Mouse (Mus musculus) mouse embryonic stem cell (cell line): Measurements from ENCODE around the gene Cyb561d1.

Experiments
- in situ Hi-C, 2 experiments: fragments of 300-500 bp; cut with MboI; formaldehyde crosslinking; loops; 1 replicate in 1 of 2; 3 replicates in 1 of 2; pipeline ENCODE4 v1.14.3; 2019 to 2020; ENCODE audit warnings: low sequenced_read_pairs in 2 of 2, low pct_unique_long_range_greater_than_20kb in 1 of 2, mixed read lengths in 1 of 2; ENCODE audit not compliant: unreplicated experiment in 1 of 2

Cyb561d1 gene

GRCm38 (mm10) chr3:108180514-108180913 is 20.5 kb downstream of the Cyb561d1 start:
- in situ Hi-C loops = no loop called here

DNA sequence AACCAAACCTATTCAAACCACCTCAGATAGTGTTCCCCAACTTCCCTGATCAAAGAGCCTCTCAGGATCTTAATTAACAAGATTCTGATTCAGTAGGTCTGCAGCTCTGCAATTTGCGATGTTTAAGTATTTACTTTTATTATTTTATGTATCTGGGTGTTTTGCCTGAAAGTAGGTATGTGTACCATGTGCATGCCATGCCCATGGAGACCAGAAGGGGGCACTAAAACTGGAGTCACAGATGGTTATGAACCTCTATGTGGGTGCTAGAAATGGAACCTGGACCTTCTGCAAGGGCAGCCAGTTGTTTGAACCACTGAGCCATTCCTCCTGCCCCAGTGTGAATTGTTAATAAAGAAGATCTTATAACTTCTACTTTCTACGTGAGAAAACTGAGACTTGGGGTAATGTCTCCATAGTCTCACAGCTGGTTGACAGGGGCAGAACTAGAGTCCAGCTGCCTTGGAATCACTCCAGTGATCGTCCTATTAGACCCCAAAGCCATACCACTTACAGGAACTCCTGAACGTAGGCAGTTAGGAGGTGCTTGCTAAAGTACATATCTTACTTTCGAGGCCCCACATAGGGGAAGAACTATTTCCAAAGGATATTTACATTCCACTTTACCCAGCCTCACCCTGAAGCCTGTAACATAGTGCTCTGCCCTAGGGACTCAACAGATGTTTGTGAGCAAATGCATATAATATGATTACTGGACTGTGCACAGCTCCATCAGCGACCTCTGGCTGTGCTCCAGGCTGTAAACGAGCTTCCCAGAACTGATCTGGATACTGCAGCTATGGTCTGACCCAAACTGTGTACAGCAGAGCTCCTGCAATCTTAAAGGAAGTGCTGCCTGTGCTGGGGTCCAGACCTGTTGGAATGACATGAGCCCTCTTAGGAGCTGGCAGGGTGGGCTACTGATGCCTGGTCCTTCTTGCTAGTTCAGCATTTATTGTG is 22.0 kb downstream of the Cyb561d1 start:
- in situ Hi-C loops = no loop called here

- in situ Hi-C loops = no loop called here
These were observed 26.1 kb downstream of the Cyb561d1 start for GRCm38 (mm10) chr3:108174672-108175531.

DNA sequence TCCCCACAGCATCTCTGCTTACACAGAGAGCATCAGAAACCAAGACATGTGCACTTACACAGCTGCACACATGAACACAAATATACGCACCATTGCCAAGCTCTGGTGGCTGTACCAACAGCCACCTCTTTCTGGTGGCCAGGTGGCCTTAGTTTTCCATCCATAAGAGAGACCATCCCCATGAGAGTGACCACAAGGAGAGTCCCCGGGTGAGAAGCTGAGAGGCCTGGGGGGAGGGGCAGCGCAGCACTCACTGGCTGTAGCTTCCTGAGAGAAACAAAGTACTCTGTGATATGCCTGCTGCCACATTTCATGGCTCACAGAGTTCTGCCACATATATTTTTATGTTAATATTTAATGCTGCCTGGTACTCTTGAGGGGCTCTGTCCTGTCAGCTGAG is 31.8 kb downstream of the Cyb561d1 start:
- in situ Hi-C loops = loop anchor here (10.0 kb wide), 2 partner anchors 66 to 216 kb away; partner anchors contain the start of gene Psrc1 (in 2 of the 2)

DNA sequence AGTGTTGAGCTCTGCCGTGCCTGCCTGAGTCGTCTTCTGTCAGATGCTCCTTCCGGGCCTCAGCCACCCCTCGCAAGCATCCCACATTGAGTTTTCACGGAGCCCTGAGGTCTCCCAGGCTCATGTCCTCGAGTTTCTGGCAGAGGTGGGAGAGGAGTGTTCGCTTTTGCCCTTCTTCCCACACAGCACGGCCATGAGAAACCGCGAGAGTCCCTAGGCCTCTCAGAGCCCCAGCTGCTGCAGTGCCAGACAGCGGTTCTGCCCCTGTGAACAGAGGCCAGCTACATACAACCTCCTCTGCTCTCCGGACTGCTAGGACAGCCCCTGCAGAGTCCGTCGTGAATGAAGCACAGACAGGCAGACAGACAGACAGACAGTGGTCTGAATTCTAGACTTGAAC is 33.5 kb downstream of the Cyb561d1 start:
- in situ Hi-C loops = loop anchor here (10.0 kb wide), 2 partner anchors 67 to 217 kb away; partner anchors contain the start of gene Psrc1 (in 2 of the 2)

DNA sequence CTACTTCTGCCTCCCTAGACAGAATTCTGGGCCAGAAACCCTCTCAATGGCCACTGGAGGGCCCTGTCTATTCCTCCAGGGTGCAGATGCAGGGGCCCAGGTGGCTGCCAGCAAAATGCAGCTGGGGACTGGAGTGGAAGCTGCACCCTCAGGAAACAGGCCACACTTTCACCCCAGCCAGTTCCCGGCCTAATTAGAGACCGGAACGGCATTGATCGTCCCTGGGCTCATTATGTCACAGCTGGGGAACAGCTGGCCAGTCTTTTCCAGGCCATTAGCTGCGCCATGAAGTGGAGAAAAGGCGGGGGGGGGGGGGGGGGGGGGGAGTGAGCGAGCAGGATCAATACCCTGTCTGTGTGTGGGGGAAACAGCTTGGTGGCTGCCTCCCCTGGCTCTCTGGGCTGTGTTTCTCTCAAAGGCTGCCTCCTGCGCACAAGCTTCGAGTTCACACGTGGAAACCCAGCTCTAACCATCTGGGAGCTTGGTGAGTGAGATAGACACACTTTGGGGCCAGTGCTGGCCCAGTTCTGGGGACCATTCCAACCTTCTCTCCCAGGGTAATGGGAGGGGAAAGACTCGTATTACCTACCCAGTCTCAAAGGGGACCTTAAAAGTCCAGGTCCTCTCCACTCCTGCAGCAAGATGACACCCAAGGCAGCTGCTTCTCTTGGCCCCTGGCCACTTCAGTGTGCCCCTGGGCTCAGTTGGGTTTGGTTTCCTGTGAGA is 34.4 kb downstream of the Cyb561d1 start:
- in situ Hi-C loops = loop anchor here (10.0 kb wide), 2 partner anchors 68 to 218 kb away; partner anchors contain the start of gene Psrc1 (in 2 of the 2)

GRCm38 (mm10) chr3:108165532-108166315 is 35.3 kb downstream of the Cyb561d1 start:
- in situ Hi-C loops = loop anchor here (10.0 kb wide), 2 partner anchors 69 to 219 kb away; partner anchors contain the start of gene Psrc1 (in 2 of the 2)

- in situ Hi-C loops = loop anchor here (10.0 kb wide), 2 partner anchors 70 to 220 kb away; partner anchors contain the start of gene Psrc1 (in 2 of the 2)
These were observed 36.2 kb downstream of the Cyb561d1 start for GRCm38 (mm10) chr3:108164807-108165206.

- in situ Hi-C loops = loop anchor here (10.0 kb wide), 2 partner anchors 71 to 221 kb away; partner anchors contain the start of gene Psrc1 (in 2 of the 2)
These were observed 36.9 kb downstream of the Cyb561d1 start for GRCm38 (mm10) chr3:108164091-108164490.

DNA sequence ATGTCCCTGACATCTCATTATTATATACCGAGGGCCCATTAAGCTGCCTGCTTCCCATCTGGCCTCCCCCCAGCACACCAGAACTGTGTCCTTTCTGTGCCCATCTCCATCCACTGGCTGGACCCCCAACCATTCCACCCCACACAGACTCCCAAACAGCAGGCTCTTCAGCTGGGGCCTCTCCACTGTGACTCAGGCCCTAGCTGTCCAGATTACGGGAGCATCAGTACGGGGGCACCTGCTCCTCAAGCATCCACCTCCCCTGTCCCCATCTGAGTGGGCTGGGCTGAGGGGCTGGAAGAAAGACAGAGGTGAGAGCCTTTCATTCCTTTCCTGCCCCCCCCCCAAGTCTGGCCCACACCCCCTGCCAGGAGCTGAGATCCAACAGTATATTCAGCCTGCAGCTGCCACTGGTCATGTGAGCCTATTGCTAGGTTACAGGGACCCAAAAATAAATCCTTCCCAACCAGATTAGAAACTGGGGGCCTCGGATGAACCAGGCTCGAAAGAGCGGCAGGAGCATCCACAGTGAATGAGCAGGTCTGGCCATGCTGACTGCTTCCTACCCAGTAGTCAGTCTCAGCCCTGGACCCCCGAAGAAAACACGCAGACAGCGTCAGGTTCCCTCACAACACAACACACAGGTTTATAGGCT is 42.5 kb downstream of the Cyb561d1 start:
- in situ Hi-C loops = no loop called here

GRCm38 (mm10) chr3:108154656-108155055 is 46.4 kb downstream of the Cyb561d1 start, which contains the start of gene Gpr61:
Gpr61 (minus strand) TSS chr3:108154882.
- in situ Hi-C loops = no loop called here

- in situ Hi-C loops = no loop called here
These were observed 48.7 kb downstream of the Cyb561d1 start for GRCm38 (mm10) chr3:108152290-108152689.

- in situ Hi-C loops = loop anchor here in 1 of 2 experiments (5.0 kb wide), 1 partner anchor 65 kb away; no protein-coding TSS in a partner anchor
These were observed 53.4 kb downstream of the Cyb561d1 start for GRCm38 (mm10) chr3:108147386-108148235.

GRCm38 (mm10) chr3:108146671-108147070 is 54.3 kb downstream of the Cyb561d1 start:
- in situ Hi-C loops = loop anchor here in 1 of 2 experiments (5.0 kb wide), 1 partner anchor 64 kb away; no protein-coding TSS in a partner anchor
